Mouse (Mus musculus) intestine, embryonic 14.5 days (tissue): ENCODE results near the gene Syt12. TPM values are rescaled to one million over a fixed set of nuclear protein-coding genes. Genes with fewer than 3 reads are reported as not detected.
A peak's percentile ranks its signal among the peaks of the same experiment; 100 is the strongest.

Experiments used
- ATAC-seq: fragments of 200-750 bp; cut with Nextera tagmentation; replicated peaks from 2 replicates; pipeline ENCODE4 v1.8.0; 2017; ENCODE audit warnings: low read depth, moderate number of reproducible peaks, moderate TSS enrichment, moderate library complexity; ENCODE audit not compliant: low FRiP score, low TSS enrichment
- DNase-seq: peaks from one replicate; pipeline ENCODE4 v3.0.0-alpha.2; 2018; ENCODE audit warnings: low spot score
- H3K27ac ChIP-seq: fragments of 300-500 bp; sonication (generic); 2 replicates; pipeline ENCODE4 v1.5.1; 2014; ENCODE audit warnings: low read depth, mild to moderate bottlenecking, control low read depth
- H3K27me3 ChIP-seq: fragments of 300-500 bp; sonication (generic); replicated peaks from 2 replicates; pipeline ENCODE4 v1.6.1; 2014; ENCODE audit warnings: low read length, control low read depth; ENCODE audit not compliant: control insufficient read depth, insufficient read depth
- H3K36me3 ChIP-seq: fragments of 300-500 bp; sonication (generic); 2 replicates; pipeline ENCODE4 v1.6.1; 2014; ENCODE audit warnings: low read length, control low read depth; ENCODE audit not compliant: control insufficient read depth, insufficient read depth
- H3K4me1 ChIP-seq: fragments of 300-500 bp; sonication (generic); replicated peaks from 2 replicates; pipeline ENCODE4 v1.6.1; 2014; ENCODE audit warnings: low read length, control low read depth, mixed read lengths; ENCODE audit not compliant: control insufficient read depth, insufficient read depth
- H3K4me2 ChIP-seq: fragments of 300-500 bp; sonication (generic); 2 replicates; pipeline ENCODE4 v1.6.1; 2014; ENCODE audit warnings: low read length
- H3K4me3 ChIP-seq: fragments of 300-500 bp; sonication (generic); 2 replicates; pipeline ENCODE4 v1.5.1; 2014; ENCODE audit warnings: low read depth, low read length, control low read depth, mixed read lengths
- H3K9ac ChIP-seq: fragments of 300-500 bp; sonication (generic); 2 replicates; pipeline ENCODE4 v1.6.1; 2014; ENCODE audit warnings: mild to moderate bottlenecking, low read length
- H3K9me3 ChIP-seq: fragments of 300-500 bp; sonication (generic); 2 replicates; pipeline ENCODE4 v1.6.1; 2016; ENCODE audit warnings: low read length, control low read depth; ENCODE audit not compliant: control insufficient read depth
- WGBS: fragments of 180-500 bp; shearing (Covaris S2); extraction: QIAGEN DNeasy Blood & Tissue Kit; methylation state at CpG from one replicate; pipeline ENCODE4 v1.1.7; 2014; 5-methylcytosine and 5-hydroxymethylcytosine counted together
- polyA plus RNA-seq: library from polyadenylated mRNA; unstranded; fragments of >200 nt; fragmentation: Nextera tagmentation; extraction: Ambion mirVana; gene quantifications from 2 replicates; pipeline ENCODE4 v1.2.1, GENCODE M21; 2014

Syt12 gene
- polyA plus RNA-seq, 1 experiment from 2014 or later: 0.47 TPM

GRCm38 (mm10) chr19:4397798-4398629 lies 79.2 kb downstream of the Syt12 start, which contains the start of gene Kdm2a:
Gene Kdm2a, minus strand, starts transcription at chr19:4398285.
- 2% methylated on average over 81 of the region's 82 CpGs for WGBS
- ATAC-seq (peak; percentile 71), DNase-seq (peak; percentile 88)
- Histone ChIP-seq H3K9ac (peak within 1 kb of the TSS; percentile 78), H3K36me3 (peaks cover 8% of the 10 kb centered on the region; the same call in 1 of the 2 replicates), H3K9me3 (no peaks in the 10 kb centered on the region), H3K4me1 (peaks cover 6% of the 10 kb centered on the region), H3K27me3 (no peaks in the 10 kb centered on the region), H3K4me2 (peak within 1 kb of the TSS; percentile 89), H3K27ac (peak within 1 kb of the TSS; percentile 22), H3K4me3 (peak within 1 kb of the TSS; percentile 78)

GRCm38 (mm10) chr19:4396998-4397797 lies 80.0 kb downstream of the Syt12 start:
- Histone ChIP-seq H3K27ac (peak overlapping the region; percentile 91), H3K36me3 (peaks cover 14% of the 10 kb centered on the region; the same call in 1 of the 2 replicates), H3K4me1 (peaks cover 6% of the 10 kb centered on the region), H3K27me3 (no peaks in the 10 kb centered on the region), H3K4me2 (peak overlapping the region; percentile 89), H3K9me3 (no peaks in the 10 kb centered on the region), H3K4me3 (peak overlapping the region; percentile 78), H3K9ac (peak overlapping the region; percentile 98)
- WGBS: 2% methylated on average over 75 of the region's 90 CpGs
- DNase-seq (peak; percentile 99), ATAC-seq (peak; percentile 93)

- H3K27ac ChIP-seq: peak overlapping the region; percentile 91
- peak; percentile 39 for ATAC-seq
- WGBS: under 1% methylated on average over 64 of the region's 80 CpGs
Observed at GRCm38 (mm10) chr19:4396081-4396997, 80.9 kb downstream of the Syt12 start.

More at GRCm38 (mm10) chr19:4396081-4396997, 80.9 kb downstream of the Syt12 start:
- H3K4me1 ChIP-seq: peaks cover 6% of the 10 kb centered on the region
- H3K9ac ChIP-seq: peak overlapping the region; percentile 98
- peaks cover 20% of the 10 kb centered on the region; the same call in 1 of the 2 replicates for H3K36me3 ChIP-seq
- peak overlapping the region; percentile 67 for H3K4me2 ChIP-seq
- no peaks in the 10 kb centered on the region for H3K9me3 ChIP-seq
- no peaks in the 10 kb centered on the region for H3K27me3 ChIP-seq
- H3K4me3 ChIP-seq: peak overlapping the region; percentile 78
- DNase-seq: peak; percentile 73

Other genes starting within 250 kb of the Syt12 start
- gene Pold4, start 245.5 kb downstream of the Syt12 start, polyA plus RNA-seq: 30.8 and 30.9 TPM in 2 replicates
- gene Ssh3, start 208.3 kb downstream of the Syt12 start, polyA plus RNA-seq: 21.7 and 25.4 TPM in 2 replicates
- gene Ankrd13d, start 194.3 kb downstream of the Syt12 start, polyA plus RNA-seq: 6.4 and 7.8 TPM in 2 replicates
- gene Grk2, start 171.2 kb downstream of the Syt12 start, polyA plus RNA-seq: 19.2 and 21.9 TPM in 2 replicates
- gene Kdm2a, start 79.2 kb downstream of the Syt12 start, polyA plus RNA-seq: 51.7 and 56.7 TPM in 2 replicates
- 22.1 and 30.9 TPM in 2 replicates for gene Rhod, start 38.0 kb downstream of the Syt12 start, polyA plus RNA-seq
- gene 2010003K11Rik, start 21.1 kb upstream of the Syt12 start, polyA plus RNA-seq: not detected in 2 replicates
- 8.5 and 9.7 TPM in 2 replicates for gene Pcx, start 33.0 kb upstream of the Syt12 start, polyA plus RNA-seq
- gene Lrfn4, start 138.2 kb upstream of the Syt12 start, polyA plus RNA-seq: 8.6 and 9.3 TPM in 2 replicates
- 75.3 and 78.6 TPM in 2 replicates for gene Rce1, start 148.2 kb upstream of the Syt12 start, polyA plus RNA-seq
- gene Gm960, start 221.2 kb upstream of the Syt12 start, polyA plus RNA-seq: 3.2 and 3.8 TPM in 2 replicates
- 2.1 and 2.4 TPM in 2 replicates for gene Sptbn2, start 233.7 kb upstream of the Syt12 start, polyA plus RNA-seq